Mouse (Mus musculus) cortical plate, adult 2 months (tissue): ENCODE measurements around the gene Disp1. TPM values are rescaled to one million over a fixed set of nuclear protein-coding genes. Genes with fewer than 3 reads are reported as not detected.

Experiments used
- H3K27ac ChIP-seq: fragments of 200-500 bp; 2 replicates; pipeline ENCODE4 v1.5.1; 2012; ENCODE audit warnings: low read length, control low read depth, inconsistent platforms; ENCODE audit not compliant: insufficient read depth
- H3K4me1 ChIP-seq: fragments of 200-500 bp; 2 replicates; pipeline ENCODE4 v1.6.1; 2011; ENCODE audit warnings: low read length; ENCODE audit not compliant: control insufficient read depth, insufficient read depth
- H3K4me3 ChIP-seq: fragments of 200-500 bp; 2 replicates; pipeline ENCODE4 v1.5.1; 2011; ENCODE audit warnings: mild to moderate bottlenecking, low read length, control low read depth; ENCODE audit not compliant: insufficient read depth
- CTCF ChIP-seq: fragments of 200-500 bp; IDR thresholded peaks from 2 replicates; pipeline ENCODE4 v1.5.1; 2011; ENCODE audit warnings: mild to moderate bottlenecking, control low read depth, low read length; ENCODE audit not compliant: insufficient read depth; ENCODE audit errors: extremely low read depth
- POLR2A ChIP-seq: fragments of 200-500 bp; IDR thresholded peaks from 2 replicates; pipeline ENCODE4 v1.6.1; 2011; ENCODE audit warnings: mild to moderate bottlenecking, low read length, control low read depth; ENCODE audit not compliant: insufficient read depth; ENCODE audit errors: extremely low read depth
- polyA plus RNA-seq: library from polyadenylated mRNA; depleted of rRNA; stranded (reverse); fragments of >200 nt; gene quantifications from 2 replicates; pipeline ENCODE4 v1.2.3, GENCODE M21; 2012; rRNA removed

The Disp1 gene
- polyA plus RNA-seq, 1 experiment, result 6.5 TPM

DNA sequence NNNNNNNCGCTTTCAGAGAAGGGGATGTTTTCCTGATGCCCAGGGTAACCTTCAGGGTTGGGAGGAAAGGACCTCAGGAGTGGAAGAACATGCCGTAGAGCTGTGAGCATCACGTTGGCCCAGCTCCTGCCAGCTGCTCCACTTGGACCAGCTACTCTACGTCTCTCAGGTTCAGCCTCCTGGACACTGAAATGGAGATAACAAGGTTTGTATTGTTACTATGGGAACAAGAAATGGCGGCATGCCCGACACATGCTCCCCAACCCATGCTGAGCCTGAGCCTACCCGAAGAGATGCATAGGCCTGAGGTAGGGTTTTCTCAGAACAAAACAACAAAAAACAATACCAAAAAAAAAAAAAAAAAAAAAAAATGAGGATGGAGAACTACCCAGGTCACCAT is 179.6 kb downstream of the Disp1 start:
- Histone ChIP-seq H3K4me3 (no peak overlapping the region), H3K4me1 (no peaks in the 10 kb centered on the region)
- TF ChIP-seq POLR2A (no peak), CTCF (no peak)

DNA sequence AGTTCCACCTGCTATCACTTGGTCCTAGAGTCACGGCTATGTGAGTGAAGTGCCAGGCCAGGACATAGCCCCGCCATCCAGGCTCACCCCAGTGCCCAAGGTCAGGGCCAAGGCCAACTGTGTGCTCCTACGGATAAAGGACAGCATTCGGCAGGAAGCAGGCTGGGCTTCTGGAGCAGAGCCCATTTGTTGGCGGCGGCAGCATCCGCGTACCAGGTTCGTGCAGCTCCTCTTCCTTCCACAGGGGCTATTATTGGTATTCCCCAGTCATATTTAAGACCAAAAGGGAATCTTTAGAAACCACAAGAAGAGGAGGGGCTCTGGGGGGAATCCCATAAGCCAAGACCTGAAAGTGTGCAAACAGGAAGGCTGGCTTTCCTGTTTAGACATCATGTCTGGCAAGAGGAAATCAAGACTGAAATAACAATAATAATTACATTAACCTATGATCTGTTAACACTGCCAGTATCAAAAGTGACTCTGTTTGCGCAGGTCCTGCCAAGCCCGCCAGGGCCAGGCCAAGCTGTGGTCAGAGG is 180.4 kb downstream of the Disp1 start:
- Histone ChIP-seq H3K4me1 (no peaks in the 10 kb centered on the region), H3K4me3 (no peak overlapping the region), H3K27ac (no peak overlapping the region)
- TF ChIP-seq POLR2A, result no peak
- TF ChIP-seq CTCF, result no peak

More for the DNA sequence above, 179.6 kb downstream of the Disp1 start:
- H3K27ac ChIP-seq, result no peak overlapping the region

DNA sequence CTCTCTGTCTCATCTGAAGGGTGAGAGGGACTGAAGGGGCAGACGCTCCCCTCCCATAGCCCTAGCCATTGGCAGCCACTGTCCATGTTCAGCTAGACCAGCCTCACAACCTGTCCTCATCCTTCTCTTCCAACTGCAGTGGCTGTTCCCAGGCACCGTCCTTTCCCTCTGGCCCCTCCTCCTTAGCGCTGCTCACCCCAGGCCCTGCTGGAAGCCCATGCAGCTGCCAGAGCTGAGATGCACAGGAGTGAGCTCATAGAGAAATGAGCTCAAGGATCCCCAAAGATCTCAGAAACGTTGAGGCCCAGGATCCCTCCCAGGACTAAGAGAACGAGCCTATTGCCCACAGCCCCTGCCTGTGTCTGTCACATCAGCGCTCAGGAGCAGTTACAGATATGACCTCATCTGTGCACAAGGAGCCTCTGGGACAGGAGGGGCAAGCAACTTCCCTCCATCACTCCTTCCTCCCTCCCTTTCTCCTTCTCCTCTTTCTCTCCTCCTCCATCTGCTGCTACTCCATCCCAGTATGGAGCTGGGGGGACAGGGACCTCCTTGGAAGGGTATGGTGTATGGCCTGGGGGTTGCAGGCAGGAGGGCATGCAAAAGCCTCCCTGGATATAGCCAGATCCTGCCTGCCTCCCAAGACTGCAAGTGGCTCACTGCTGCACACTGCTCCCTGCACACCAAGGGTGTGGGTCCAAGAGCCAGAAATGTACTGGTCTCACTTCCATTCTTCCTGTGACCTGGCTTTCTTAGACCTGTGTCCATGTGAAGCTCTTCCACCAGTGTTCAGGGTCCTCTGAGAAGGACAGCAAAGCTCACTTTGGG is 181.2 kb downstream of the Disp1 start:
- H3K27ac ChIP-seq, result no peak overlapping the region
- no peak overlapping the region for H3K4me3 ChIP-seq
- TF ChIP-seq POLR2A (no peak), CTCF (no peak)
- no peaks in the 10 kb centered on the region for H3K4me1 ChIP-seq

DNA sequence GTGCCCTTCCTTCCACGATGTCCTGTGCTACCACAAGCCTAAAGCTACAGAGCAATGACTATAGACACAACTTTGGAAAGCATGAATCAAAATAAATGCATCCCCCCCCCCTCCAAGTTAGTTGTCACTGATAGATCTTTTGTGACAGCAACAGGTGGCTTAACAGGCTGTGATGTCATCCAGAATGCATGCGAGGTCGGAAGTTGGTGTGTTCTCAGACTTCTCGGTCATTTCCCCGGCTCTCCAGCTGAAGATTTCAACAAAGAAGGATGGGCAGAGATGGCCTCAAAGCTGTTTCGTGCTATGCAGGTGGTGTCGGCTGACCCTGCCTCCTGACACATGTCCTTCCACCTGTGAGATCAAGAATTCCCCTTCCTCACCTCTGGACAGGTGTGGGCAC is 181.9 kb downstream of the Disp1 start:
- Histone ChIP-seq H3K4me3 (no peak overlapping the region), H3K27ac (no peak overlapping the region), H3K4me1 (no peaks in the 10 kb centered on the region)
- TF ChIP-seq POLR2A (no peak), CTCF (no peak)

Other genes with a start within 250 kb of the Disp1 start
- 54.4 and 55.6 TPM in 2 replicates for gene Aida, start 75.1 kb upstream of the Disp1 start, polyA plus RNA-seq
- gene Brox, start 75.7 kb upstream of the Disp1 start, polyA plus RNA-seq, result 43.6 and 45.1 TPM in 2 replicates
- gene Mia3, start 148.0 kb upstream of the Disp1 start, polyA plus RNA-seq, result 117 and 123 TPM in 2 replicates
- gene Taf1a, start 167.5 kb upstream of the Disp1 start, polyA plus RNA-seq, result 25.2 and 27.7 TPM in 2 replicates
- gene Hhipl2, start 196.7 kb upstream of the Disp1 start, polyA plus RNA-seq, result 0.72 and 0.79 TPM in 2 replicates